Mouse (Mus musculus): ENCODE measurements at regions not wholly inside any gene's neighbourhood (a gene's known extent, or its start where the extent isn't known, plus 50 kb on each side); places are given as distances from the start of the nearest gene placed in this dataset.

GRCm38 (mm10) chr6:133962641-133963040 lies 72.9 kb upstream of the Etv6 start:
- TF ChIP-seq MYOG (IDR thresholded peaks at IDR 0.05; ENCODE audit: control insufficient read depth, extremely low read depth, insufficient read length) (no peak), USF1 (IDR thresholded peaks at IDR 0.05; ENCODE audit: low read depth) (no peak), MAX (IDR thresholded peaks at IDR 0.05) (no peak), CEBPB (IDR thresholded peaks at IDR 0.05; ENCODE audit: low read depth) (no peak), CTCF (IDR thresholded peaks at IDR 0.05; ENCODE audit: control insufficient read depth, insufficient read depth, insufficient read length) (no peak), MYOD1 (IDR thresholded peaks at IDR 0.05; ENCODE audit: control insufficient read depth, insufficient read length, low read depth) (no peak), FOSL1 (IDR thresholded peaks at IDR 0.05; ENCODE audit: insufficient read depth, low read length, poor library complexity, severe bottlenecking) (no peak)
- H3K79me2 ChIP-seq (ENCODE audit: control insufficient read depth, insufficient read depth) = no peaks in the 10 kb centered on the region
- H3ac ChIP-seq (ENCODE audit: control insufficient read depth, insufficient read length, low read depth) = no peak overlapping the region
- no peaks in the 10 kb centered on the region for H3K36me3 ChIP-seq (ENCODE audit: control insufficient read depth, insufficient read depth)
- no peaks in the 10 kb centered on the region for H3K79me3 ChIP-seq (ENCODE audit: low read depth)
- H3K27me3 ChIP-seq (ENCODE audit: control insufficient read depth, insufficient read depth, insufficient read length) = no peaks in the 10 kb centered on the region
- no peak overlapping the region for H3K4me3 ChIP-seq (ENCODE audit: insufficient read depth, poor library complexity, severe bottlenecking)

GRCm38 (mm10) chr6:133963264-133963663 lies 72.2 kb upstream of the Etv6 start:
- Histone ChIP-seq H3K36me3 (ENCODE audit: control insufficient read depth, insufficient read depth) (no peaks in the 10 kb centered on the region), H3K4me3 (ENCODE audit: insufficient read depth, poor library complexity, severe bottlenecking) (no peak overlapping the region), H3K27me3 (ENCODE audit: control insufficient read depth, insufficient read depth, insufficient read length) (no peaks in the 10 kb centered on the region), H3K79me2 (ENCODE audit: control insufficient read depth, insufficient read depth) (no peaks in the 10 kb centered on the region), H3ac (ENCODE audit: control insufficient read depth, insufficient read length, low read depth) (no peak overlapping the region), H3K79me3 (ENCODE audit: low read depth) (no peaks in the 10 kb centered on the region)
- TF ChIP-seq MAX (IDR thresholded peaks at IDR 0.05) (no peak), MYOG (IDR thresholded peaks at IDR 0.05; ENCODE audit: control insufficient read depth, extremely low read depth, insufficient read length) (no peak)

GRCm38 (mm10) chr6:133967286-133967685 lies 68.2 kb upstream of the Etv6 start:
- Histone ChIP-seq H3ac (ENCODE audit: control insufficient read depth, insufficient read length, low read depth) (no peak overlapping the region), H3K4me3 (ENCODE audit: insufficient read depth, poor library complexity, severe bottlenecking) (no peak overlapping the region), H3K79me3 (ENCODE audit: low read depth) (no peaks in the 10 kb centered on the region), H3K27me3 (ENCODE audit: control insufficient read depth, insufficient read depth, insufficient read length) (no peaks in the 10 kb centered on the region), H3K36me3 (ENCODE audit: control insufficient read depth, insufficient read depth) (no peaks in the 10 kb centered on the region), H3K79me2 (ENCODE audit: control insufficient read depth, insufficient read depth) (no peaks in the 10 kb centered on the region)
- no peak for TF ChIP-seq CEBPB (IDR thresholded peaks at IDR 0.05; ENCODE audit: low read depth)
- TF ChIP-seq MAX (IDR thresholded peaks at IDR 0.05) = no peak
- TF ChIP-seq MYOG (IDR thresholded peaks at IDR 0.05; ENCODE audit: control insufficient read depth, extremely low read depth, insufficient read length) = no peak
- no peak for TF ChIP-seq CTCF (IDR thresholded peaks at IDR 0.05; ENCODE audit: control insufficient read depth, insufficient read depth, insufficient read length)
- no peak for TF ChIP-seq MYOD1 (IDR thresholded peaks at IDR 0.05; ENCODE audit: control insufficient read depth, insufficient read length, low read depth)
- no peak for TF ChIP-seq USF1 (IDR thresholded peaks at IDR 0.05; ENCODE audit: low read depth)
- no peak for TF ChIP-seq FOSL1 (IDR thresholded peaks at IDR 0.05; ENCODE audit: insufficient read depth, low read length, poor library complexity, severe bottlenecking)

DNA sequence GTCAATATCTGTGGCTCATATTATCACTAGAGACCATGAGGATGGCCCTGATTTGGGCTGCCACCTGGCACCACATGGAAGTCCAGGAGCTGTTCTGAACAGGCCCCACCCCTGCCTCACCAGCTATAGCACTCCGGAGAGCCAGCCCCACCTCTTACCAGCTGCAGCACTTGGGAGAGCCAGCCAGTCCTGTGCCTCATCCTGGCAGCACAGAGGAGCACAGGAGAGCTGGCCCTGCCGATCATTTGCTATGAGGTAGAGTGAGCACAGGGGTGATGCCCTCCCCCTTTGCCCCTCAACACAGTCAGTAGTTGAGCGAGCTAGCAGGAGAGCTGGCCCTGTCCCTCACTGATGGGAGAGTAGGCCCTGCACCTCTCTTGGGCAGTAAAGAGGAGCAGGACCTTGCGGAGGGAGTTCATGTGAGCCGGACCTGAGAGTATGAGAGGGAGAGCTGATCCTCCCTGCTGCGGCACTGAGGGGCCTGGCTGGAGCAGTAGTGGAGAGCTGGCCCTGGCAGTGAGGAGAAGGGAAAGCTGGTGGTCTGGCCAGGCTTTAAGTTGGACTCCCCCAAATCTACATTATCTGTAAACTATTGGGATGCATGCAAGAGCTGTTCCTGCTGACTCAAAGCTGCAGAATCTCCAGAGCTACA lies 63.3 kb upstream of the Etv6 start:
- TF ChIP-seq MYOD1 (IDR thresholded peaks at IDR 0.05; ENCODE audit: control insufficient read depth, insufficient read length, low read depth) (no peak), MAX (IDR thresholded peaks at IDR 0.05) (no peak), CTCF (IDR thresholded peaks at IDR 0.05; ENCODE audit: control insufficient read depth, insufficient read depth, insufficient read length) (no peak), CEBPB (IDR thresholded peaks at IDR 0.05; ENCODE audit: low read depth) (no peak), FOSL1 (IDR thresholded peaks at IDR 0.05; ENCODE audit: insufficient read depth, low read length, poor library complexity, severe bottlenecking) (no peak), USF1 (IDR thresholded peaks at IDR 0.05; ENCODE audit: low read depth) (no peak), MYOG (IDR thresholded peaks at IDR 0.05; ENCODE audit: control insufficient read depth, extremely low read depth, insufficient read length) (no peak)
- no peak overlapping the region for H3ac ChIP-seq (ENCODE audit: control insufficient read depth, insufficient read length, low read depth)
- no peaks in the 10 kb centered on the region for H3K27me3 ChIP-seq (ENCODE audit: control insufficient read depth, insufficient read depth, insufficient read length)
- no peaks in the 10 kb centered on the region for H3K79me2 ChIP-seq (ENCODE audit: control insufficient read depth, insufficient read depth)
- H3K4me3 ChIP-seq (ENCODE audit: insufficient read depth, poor library complexity, severe bottlenecking) = no peak overlapping the region
- H3K79me3 ChIP-seq (ENCODE audit: low read depth) = no peaks in the 10 kb centered on the region
- no peaks in the 10 kb centered on the region for H3K36me3 ChIP-seq (ENCODE audit: control insufficient read depth, insufficient read depth)

- H3ac ChIP-seq (ENCODE audit: control insufficient read depth, insufficient read length, low read depth) = no peak overlapping the region
- H3K79me2 ChIP-seq (ENCODE audit: control insufficient read depth, insufficient read depth) = no peaks in the 10 kb centered on the region
- TF ChIP-seq USF1 (IDR thresholded peaks at IDR 0.05; ENCODE audit: low read depth) = no peak
- TF ChIP-seq MAX (IDR thresholded peaks at IDR 0.05) = no peak
- TF ChIP-seq CTCF (IDR thresholded peaks at IDR 0.05; ENCODE audit: control insufficient read depth, insufficient read depth, insufficient read length) = no peak
- no peak for TF ChIP-seq FOSL1 (IDR thresholded peaks at IDR 0.05; ENCODE audit: insufficient read depth, low read length, poor library complexity, severe bottlenecking)
- TF ChIP-seq MYOG (IDR thresholded peaks at IDR 0.05; ENCODE audit: control insufficient read depth, extremely low read depth, insufficient read length) = no peak
- TF ChIP-seq MYOD1 (IDR thresholded peaks at IDR 0.05; ENCODE audit: control insufficient read depth, insufficient read length, low read depth) = no peak
- no peak for TF ChIP-seq CEBPB (IDR thresholded peaks at IDR 0.05; ENCODE audit: low read depth)
- H3K36me3 ChIP-seq (ENCODE audit: control insufficient read depth, insufficient read depth) = no peaks in the 10 kb centered on the region
- no peak overlapping the region for H3K4me3 ChIP-seq (ENCODE audit: insufficient read depth, poor library complexity, severe bottlenecking)
- H3K79me3 ChIP-seq (ENCODE audit: low read depth) = no peaks in the 10 kb centered on the region
- no peaks in the 10 kb centered on the region for H3K27me3 ChIP-seq (ENCODE audit: control insufficient read depth, insufficient read depth, insufficient read length)
These were observed 62.2 kb upstream of the Etv6 start for GRCm38 (mm10) chr6:133973205-133973838.

Data from C2C12 (cell line).